Mouse (Mus musculus): ENCODE results near the gene Gm10842. TPM values are rescaled to one million over a fixed set of nuclear protein-coding genes. Genes with fewer than 3 reads are reported as not detected.
A peak's percentile ranks its signal among the peaks of the same experiment; 100 is the strongest.

Gm10842 gene
- polyA plus RNA-seq, 1 experiment from 2014 or later = not detected

GRCm38 (mm10) chr11:105181126-105181637 is 34.5 kb downstream of the Gm10842 start:
- peak; percentile 99 for ATAC-seq (ENCODE audit: insufficient number of reproducible peaks, insufficient read depth, low FRiP score, low read depth)
- Histone ChIP-seq H3K4me3 (ENCODE audit: low read depth, low read length) (peak overlapping the region; percentile 96), H3K9ac (replicated peaks; ENCODE audit: low read depth, low read length) (peak overlapping the region; percentile 99), H3K27ac (ENCODE audit: low read length) (peak overlapping the region; percentile 97), H3K4me1 (ENCODE audit: control insufficient read depth, insufficient read depth, low read length) (peaks cover 13% of the 10 kb centered on the region; the same call in 1 of the 2 replicates), H3K27me3 (ENCODE audit: control insufficient read depth, insufficient read depth, low read length) (no peaks in the 10 kb centered on the region), H3K36me3 (ENCODE audit: control insufficient read depth, insufficient read depth, low read length) (peaks cover 12% of the 10 kb centered on the region; the same call in 1 of the 2 replicates), H3K9me3 (ENCODE audit: control insufficient read depth, low read depth, low read length) (no peaks in the 10 kb centered on the region), H3K4me2 (replicated peaks; ENCODE audit: low read depth, low read length) (peak overlapping the region; percentile 88)
- WGBS = under 1% methylated on average over 54 of the region's 60 CpGs

- peaks cover 13% of the 10 kb centered on the region; the same call in 1 of the 2 replicates for H3K4me1 ChIP-seq (ENCODE audit: control insufficient read depth, insufficient read depth, low read length)
- H3K9ac ChIP-seq (replicated peaks; ENCODE audit: low read depth, low read length) = peak overlapping the region; percentile 99
- 3% methylated on average over 83 of the region's 89 CpGs for WGBS
- H3K4me2 ChIP-seq (replicated peaks; ENCODE audit: low read depth, low read length) = peak overlapping the region; percentile 67
- ATAC-seq (ENCODE audit: insufficient number of reproducible peaks, insufficient read depth, low FRiP score, low read depth) = peak; percentile 48
- H3K9me3 ChIP-seq (ENCODE audit: control insufficient read depth, low read depth, low read length) = no peaks in the 10 kb centered on the region
- peak overlapping the region; percentile 96 for H3K4me3 ChIP-seq (ENCODE audit: low read depth, low read length)
- H3K27me3 ChIP-seq (ENCODE audit: control insufficient read depth, insufficient read depth, low read length) = no peaks in the 10 kb centered on the region
- H3K27ac ChIP-seq (ENCODE audit: low read length) = peak overlapping the region; percentile 97
- peaks cover 12% of the 10 kb centered on the region; the same call in 1 of the 2 replicates for H3K36me3 ChIP-seq (ENCODE audit: control insufficient read depth, insufficient read depth, low read length)
These were observed 35.2 kb downstream of the Gm10842 start for GRCm38 (mm10) chr11:105181689-105182460.

DNA sequence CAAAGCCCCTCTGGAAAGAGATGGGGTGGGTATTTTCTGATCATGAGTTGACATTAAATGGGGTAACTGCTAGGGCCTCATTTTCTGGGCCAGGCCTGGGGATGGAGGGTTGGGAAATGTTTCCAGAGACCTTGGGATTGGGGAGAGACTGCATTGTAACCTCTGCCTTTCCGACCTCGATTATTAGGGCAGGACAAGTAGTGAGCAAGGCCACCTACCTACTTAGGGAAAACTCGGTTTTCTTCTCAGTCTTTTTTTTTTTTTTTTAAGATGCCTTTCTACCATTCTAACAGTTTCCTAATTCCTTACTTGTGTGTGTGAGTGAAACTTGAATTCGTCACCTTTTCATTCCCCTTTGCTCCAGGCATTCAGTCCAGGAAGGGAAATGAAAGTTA is 35.8 kb downstream of the Gm10842 start:
- Histone ChIP-seq H3K9ac (replicated peaks; ENCODE audit: low read depth, low read length) (peak overlapping the region; percentile 99), H3K27ac (ENCODE audit: low read length) (peak overlapping the region; percentile 97), H3K36me3 (ENCODE audit: control insufficient read depth, insufficient read depth, low read length) (peaks cover 12% of the 10 kb centered on the region; the same call in 1 of the 2 replicates), H3K4me1 (ENCODE audit: control insufficient read depth, insufficient read depth, low read length) (peaks cover 13% of the 10 kb centered on the region; the same call in 1 of the 2 replicates), H3K9me3 (ENCODE audit: control insufficient read depth, low read depth, low read length) (no peaks in the 10 kb centered on the region), H3K4me3 (ENCODE audit: low read depth, low read length) (peak overlapping the region; percentile 96), H3K4me2 (replicated peaks; ENCODE audit: low read depth, low read length) (peak overlapping the region; percentile 67), H3K27me3 (ENCODE audit: control insufficient read depth, insufficient read depth, low read length) (no peaks in the 10 kb centered on the region)
- 9% methylated on average over 4 of the region's 4 CpGs for WGBS
- ATAC-seq (ENCODE audit: insufficient number of reproducible peaks, insufficient read depth, low FRiP score, low read depth) = no peak

GRCm38 (mm10) chr11:105184678-105185077 is 38.0 kb downstream of the Gm10842 start:
- Histone ChIP-seq H3K27me3 (ENCODE audit: control insufficient read depth, insufficient read depth, low read length) (no peaks in the 10 kb centered on the region), H3K9ac (replicated peaks; ENCODE audit: low read depth, low read length) (no peak overlapping the region), H3K4me2 (replicated peaks; ENCODE audit: low read depth, low read length) (no peak overlapping the region), H3K4me3 (ENCODE audit: low read depth, low read length) (no peak overlapping the region), H3K9me3 (ENCODE audit: control insufficient read depth, low read depth, low read length) (no peaks in the 10 kb centered on the region), H3K27ac (ENCODE audit: low read length) (no peak overlapping the region), H3K36me3 (ENCODE audit: control insufficient read depth, insufficient read depth, low read length) (peaks cover 12% of the 10 kb centered on the region; the same call in 1 of the 2 replicates), H3K4me1 (ENCODE audit: control insufficient read depth, insufficient read depth, low read length) (peaks cover 9% of the 10 kb centered on the region; the same call in 1 of the 2 replicates)
- ATAC-seq (ENCODE audit: insufficient number of reproducible peaks, insufficient read depth, low FRiP score, low read depth) = no peak
- WGBS = 92% methylated on average over 3 of the region's 3 CpGs

DNA sequence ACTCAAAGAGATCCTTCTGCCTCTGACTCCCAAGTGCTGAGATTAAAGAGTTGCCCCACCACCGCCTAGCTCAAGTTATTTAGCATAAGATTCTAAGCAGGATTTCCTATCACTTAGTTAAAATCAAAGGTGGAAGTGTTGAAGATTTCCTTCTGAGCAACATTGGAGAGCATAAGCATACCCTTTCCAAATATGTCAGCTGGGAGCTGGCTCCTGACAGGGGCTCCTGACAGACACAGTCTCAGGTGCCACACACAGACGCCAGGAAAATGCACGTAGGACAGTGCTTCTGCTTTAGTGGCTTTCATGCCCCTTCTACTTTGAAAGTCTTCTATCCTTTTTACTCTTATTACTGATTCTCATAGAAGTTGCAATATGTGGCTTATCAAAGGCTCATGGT is 45.5 kb downstream of the Gm10842 start:
- H3K27ac ChIP-seq (ENCODE audit: low read length) = no peak overlapping the region
- H3K9me3 ChIP-seq (ENCODE audit: control insufficient read depth, low read depth, low read length) = no peaks in the 10 kb centered on the region
- H3K4me1 ChIP-seq (ENCODE audit: control insufficient read depth, insufficient read depth, low read length) = 0 out of 2 replicates have a peak, but pooled peaks cover 8% of the 10 kb centered on the region
- no peaks in the 10 kb centered on the region for H3K27me3 ChIP-seq (ENCODE audit: control insufficient read depth, insufficient read depth, low read length)
- no peak overlapping the region for H3K4me2 ChIP-seq (replicated peaks; ENCODE audit: low read depth, low read length)
- 92% methylated on average over 3 of the region's 3 CpGs for WGBS
- no peak overlapping the region for H3K4me3 ChIP-seq (ENCODE audit: low read depth, low read length)
- no peak for ATAC-seq (ENCODE audit: insufficient number of reproducible peaks, insufficient read depth, low FRiP score, low read depth)
- peaks cover 5% of the 10 kb centered on the region for H3K36me3 ChIP-seq (ENCODE audit: control insufficient read depth, insufficient read depth, low read length)
- no peak overlapping the region for H3K9ac ChIP-seq (replicated peaks; ENCODE audit: low read depth, low read length)

Other genes starting within 250 kb of the Gm10842 start
- gene Efcab3, start 83.3 kb upstream of the Gm10842 start, polyA plus RNA-seq (2014; fragmentation: Nextera tagmentation; extraction: Ambion mirVana) = 0.65 TPM in 1 of 2 replicates, not detected in the other
- gene Mettl2, start 20.5 kb upstream of the Gm10842 start, polyA plus RNA-seq (2014; fragmentation: Nextera tagmentation; extraction: Ambion mirVana) = 40.4 and 45.9 TPM in 2 replicates
- 26.9 and 28.6 TPM in 2 replicates for gene Tlk2, start 31.9 kb downstream of the Gm10842 start, polyA plus RNA-seq (2014; fragmentation: Nextera tagmentation; extraction: Ambion mirVana)
- 10.4 and 12.3 TPM in 2 replicates for gene Mrc2, start 145.8 kb downstream of the Gm10842 start, polyA plus RNA-seq (2014; fragmentation: Nextera tagmentation; extraction: Ambion mirVana)